Mouse (Mus musculus): ENCODE measurements around the gene Gpat3. TPM values are rescaled to one million over a fixed set of nuclear protein-coding genes. Genes with fewer than 3 reads are reported as not detected.

The Gpat3 gene
- 7.8 TPM for polyA plus RNA-seq (2014; fragmentation: Illumina TruSeq; extraction: RNeasy Lipid Tissue Mini Kit (QIAGEN cat#74804); ENCODE audit: low read depth, low replicate concordance)

GRCm38 (mm10) chr5:100845485-100845847, at the start of gene Gpat3:
Gpat3 (plus strand) TSS chr5:100845713.

GRCm38 (mm10) chr5:100798165-100798860, 47.2 kb upstream of the Gpat3 start, which contains the start of the genes Helq and Mrps18c:
Helq (minus strand) TSS chr5:100798598.
Mrps18c (plus strand) TSS chr5:100798627.

GRCm38 (mm10) chr5:100820483-100821184, 24.9 kb upstream of the Gpat3 start, which contains the start of gene Abraxas1:
Abraxas1 (minus strand) TSS chr5:100820965.

Other genes with a start within 250 kb of the Gpat3 start
- gene Coq2, start 170.6 kb upstream of the Gpat3 start, polyA plus RNA-seq (2014; fragmentation: Illumina TruSeq; extraction: RNeasy Lipid Tissue Mini Kit (QIAGEN cat#74804); ENCODE audit: low read depth, low replicate concordance) = 14.4 TPM
- 3.5 TPM for gene Hpse, start 126.0 kb upstream of the Gpat3 start, polyA plus RNA-seq (2014; fragmentation: Illumina TruSeq; extraction: RNeasy Lipid Tissue Mini Kit (QIAGEN cat#74804); ENCODE audit: low read depth, low replicate concordance)
- gene Helq, start 47.1 kb upstream of the Gpat3 start, polyA plus RNA-seq (2014; fragmentation: Illumina TruSeq; extraction: RNeasy Lipid Tissue Mini Kit (QIAGEN cat#74804); ENCODE audit: low read depth, low replicate concordance) = 2.6 TPM
- gene Mrps18c, start 47.1 kb upstream of the Gpat3 start, polyA plus RNA-seq (2014; fragmentation: Illumina TruSeq; extraction: RNeasy Lipid Tissue Mini Kit (QIAGEN cat#74804); ENCODE audit: low read depth, low replicate concordance) = 135 TPM
- 17.3 TPM for gene Abraxas1, start 24.7 kb upstream of the Gpat3 start, polyA plus RNA-seq (2014; fragmentation: Illumina TruSeq; extraction: RNeasy Lipid Tissue Mini Kit (QIAGEN cat#74804); ENCODE audit: low read depth, low replicate concordance)